Mouse (Mus musculus) embryonic fibroblast, embryonic 13.5 days (primary cell): ENCODE measurements around the gene Ggt5.

ENCODE experiments used
- CTCF ChIP-seq: IDR thresholded peaks from 2 replicates; pipeline ENCODE4 v1.5.1; 2011; ENCODE audit warnings: mild to moderate bottlenecking, control low read depth, low read length, moderate library complexity, borderline replicate concordance; ENCODE audit not compliant: insufficient read depth
- POLR2A ChIP-seq: IDR thresholded peaks from 2 replicates; pipeline ENCODE4 v1.6.1; 2011; ENCODE audit warnings: low read depth, mild to moderate bottlenecking, control low read depth, low read length, moderate library complexity

DNA sequence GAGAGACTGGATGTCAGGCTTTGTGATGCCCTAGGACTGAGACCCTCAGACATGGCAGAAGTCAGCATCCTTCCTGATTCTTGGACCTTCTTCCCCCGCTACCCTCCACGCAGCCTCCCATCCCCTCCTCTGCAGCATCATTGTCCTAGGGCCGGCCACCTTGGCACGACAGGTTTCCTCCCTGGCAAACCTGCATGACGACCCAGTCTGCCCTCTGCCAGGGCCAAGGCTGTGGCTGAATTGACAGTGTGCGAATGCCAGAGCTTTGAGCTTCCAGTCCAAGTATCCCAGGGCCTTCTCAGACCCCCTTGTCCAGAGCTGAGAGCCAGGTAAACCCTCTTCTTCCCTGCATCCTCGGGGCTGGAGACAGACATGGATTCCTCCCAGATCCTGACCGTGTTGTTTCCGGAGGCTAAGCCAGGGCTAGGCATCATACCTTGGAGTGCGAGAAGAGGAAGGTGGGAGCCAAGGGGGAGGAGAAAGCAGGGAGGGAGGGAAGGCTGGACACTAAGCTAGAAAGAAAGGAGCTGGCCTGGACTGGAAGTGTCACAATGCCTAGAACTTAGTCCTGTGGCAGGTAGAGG lies 28.0 kb upstream of the Ggt5 start, which contains the start of gene Ggt1:
- TF ChIP-seq CTCF = no peak
- TF ChIP-seq POLR2A = no peak
